Mouse (Mus musculus): ENCODE results near the gene Dnah17. TPM values are rescaled to one million over a fixed set of nuclear protein-coding genes. Genes with fewer than 3 reads are reported as not detected.
A peak's percentile ranks its signal among the peaks of the same experiment; 100 is the strongest.

The Dnah17 gene
- total RNA-seq, 2 experiments from 2014 or later = 0.05 to 0.36 TPM

DNA sequence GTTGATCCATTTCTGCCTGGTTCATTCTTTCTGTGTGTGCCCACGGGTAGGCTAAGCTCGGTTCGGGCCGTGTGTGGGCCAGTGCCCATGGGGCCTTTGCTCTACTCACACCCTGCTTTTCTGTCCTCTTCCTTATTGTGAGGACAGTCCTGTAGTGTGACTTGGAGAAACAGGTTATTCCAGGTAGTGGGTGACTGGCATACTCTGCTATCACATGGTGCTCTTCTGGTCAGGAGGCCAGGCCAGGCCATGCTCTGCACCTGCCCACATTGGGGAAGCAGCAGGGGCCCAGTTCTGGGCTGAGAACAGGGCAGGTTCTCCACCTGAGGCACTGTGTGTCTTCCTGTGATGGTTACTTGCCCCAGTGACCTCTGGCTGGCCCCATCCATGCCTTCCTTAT lies 132.1 kb downstream of the Dnah17 start:
- no peak for DNase-seq (ENCODE audit: low spot score in 2 of 2)

GRCm38 (mm10) chr11:117997085-117997484 lies 133.3 kb downstream of the Dnah17 start:
- no peak for DNase-seq (ENCODE audit: low spot score in 2 of 2)

GRCm38 (mm10) chr11:117996066-117996465 lies 134.4 kb downstream of the Dnah17 start:
- no peak for DNase-seq (ENCODE audit: low spot score in 2 of 2)

DNA sequence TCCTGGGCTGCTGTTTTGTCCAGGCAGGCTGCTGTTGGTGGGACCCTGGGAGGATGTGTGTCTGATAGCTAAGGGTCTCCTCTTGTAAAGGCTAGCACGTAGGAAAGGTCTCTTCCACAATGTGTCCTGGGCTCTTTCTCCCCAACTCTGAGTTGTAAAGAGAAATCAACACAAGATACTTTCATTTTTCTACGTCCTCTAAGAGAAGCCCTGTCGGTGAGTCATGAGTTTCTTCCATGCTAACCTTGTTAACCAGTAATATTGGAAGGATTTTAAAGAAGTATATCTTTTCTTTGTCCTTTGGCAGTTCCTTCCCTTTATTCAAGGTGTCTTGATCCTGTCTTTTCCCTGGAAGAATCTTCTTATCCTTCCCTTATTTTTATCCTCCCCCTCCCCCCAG lies 134.8 kb downstream of the Dnah17 start:
- DNase-seq (ENCODE audit: low spot score in 2 of 2) = no peak

DNA sequence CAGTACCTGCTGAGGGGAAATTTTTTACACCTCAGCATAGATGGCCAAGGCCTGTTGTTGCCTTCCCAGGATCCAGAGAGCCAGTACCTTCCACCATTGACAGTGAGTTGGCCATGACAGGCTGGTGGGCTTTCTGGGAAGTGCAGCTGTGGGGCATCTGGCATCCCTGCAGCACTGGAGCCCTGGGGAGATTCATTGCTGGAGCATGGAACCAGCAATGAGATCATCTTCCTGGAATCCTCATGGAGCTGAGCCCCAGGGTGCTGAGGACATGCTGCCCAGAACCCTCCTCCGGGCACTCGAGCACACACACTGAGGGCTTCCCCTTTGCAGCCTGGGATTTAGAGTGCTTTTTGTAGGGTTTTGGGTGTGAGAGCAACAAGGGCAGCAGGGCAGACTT lies 135.2 kb downstream of the Dnah17 start:
- no peak for DNase-seq (ENCODE audit: low spot score in 2 of 2)

DNA sequence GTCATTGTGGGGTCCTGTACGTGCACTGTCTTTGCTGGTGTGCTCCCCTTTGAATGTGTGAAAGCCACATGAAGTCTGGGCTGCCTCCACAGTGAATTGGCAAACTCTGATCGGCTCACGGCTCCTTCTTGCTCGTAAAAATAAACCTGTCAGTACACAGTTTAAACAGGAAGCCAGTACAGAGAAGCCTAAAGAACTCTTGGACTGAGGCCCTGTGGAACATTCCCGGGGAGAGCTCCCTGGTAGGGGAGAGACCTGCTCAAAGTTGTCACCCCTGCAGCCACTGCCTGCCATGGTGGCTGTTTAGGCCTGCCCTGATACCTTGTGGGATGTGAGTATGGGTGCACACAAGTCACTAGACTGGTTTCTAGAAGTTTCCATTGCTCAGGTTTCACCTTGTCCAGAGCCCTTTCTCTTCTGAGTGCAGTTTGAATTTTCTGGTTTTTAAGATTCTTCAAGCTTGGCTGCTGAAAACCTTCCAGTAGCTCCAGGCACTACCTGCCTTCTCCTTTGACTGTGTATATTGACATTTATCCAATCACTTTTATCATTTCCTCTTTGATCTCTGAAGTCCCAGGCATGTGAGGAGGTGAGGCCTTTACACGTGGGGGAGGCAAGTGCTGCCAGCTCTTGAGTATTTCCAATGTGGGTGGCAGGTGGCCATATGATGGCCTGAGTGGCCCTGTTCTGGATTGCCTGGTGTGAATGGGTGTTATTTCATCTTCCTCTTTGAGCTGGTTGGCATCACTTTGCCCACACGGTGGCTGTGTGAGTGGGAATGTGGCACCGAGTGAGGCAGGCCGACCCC lies 136.0 kb downstream of the Dnah17 start:
- no peak for DNase-seq (ENCODE audit: low spot score in 2 of 2)

DNA sequence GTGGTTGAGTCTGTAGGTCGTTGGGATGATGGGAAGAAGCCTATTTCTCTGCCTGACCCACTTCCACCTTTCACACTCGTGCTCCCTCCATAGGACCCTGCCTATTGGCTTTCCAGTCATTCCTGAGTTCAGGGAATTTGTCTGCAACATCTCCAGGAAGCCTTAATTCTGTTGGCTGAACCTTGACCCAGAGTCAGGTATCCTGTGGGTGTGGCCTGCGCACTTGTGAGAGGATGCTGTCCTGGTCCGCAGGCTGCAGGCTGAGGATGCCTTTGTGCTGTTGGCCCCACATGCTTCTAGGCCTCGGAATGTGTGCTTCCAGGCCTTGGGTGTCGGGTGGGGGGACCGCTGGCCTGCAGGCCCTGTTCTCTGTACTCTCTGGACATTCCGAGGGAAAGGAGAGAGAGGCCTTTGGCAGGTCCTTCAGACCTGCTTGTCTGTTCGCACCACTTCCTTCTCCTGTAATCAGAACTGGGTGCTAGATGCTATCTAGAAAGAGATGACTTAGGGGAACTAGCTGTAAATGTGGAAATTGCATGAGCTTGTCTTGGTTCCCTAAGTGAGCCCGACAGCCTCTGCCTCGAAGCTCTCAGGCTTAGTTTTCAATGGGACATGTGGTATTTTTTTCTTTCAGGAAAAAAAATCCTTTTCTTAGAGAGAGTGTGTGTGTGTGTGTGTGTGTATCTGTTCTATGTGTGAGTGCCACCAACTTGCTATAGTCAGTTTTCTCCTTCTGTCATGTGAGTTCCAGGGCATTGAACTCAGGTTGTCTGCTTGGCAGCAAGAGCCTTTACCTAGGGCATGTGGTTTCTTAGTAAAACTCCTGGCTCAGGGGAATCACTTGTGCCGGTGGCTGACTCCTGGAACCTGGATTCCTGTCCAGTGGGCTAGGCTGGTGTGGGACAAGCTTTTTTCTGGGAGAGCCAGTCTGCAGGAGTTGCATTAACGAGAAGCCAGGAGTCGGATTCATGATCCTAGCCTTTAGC lies 137.0 kb downstream of the Dnah17 start:
- no peak for DNase-seq (ENCODE audit: low spot score in 2 of 2)

DNA sequence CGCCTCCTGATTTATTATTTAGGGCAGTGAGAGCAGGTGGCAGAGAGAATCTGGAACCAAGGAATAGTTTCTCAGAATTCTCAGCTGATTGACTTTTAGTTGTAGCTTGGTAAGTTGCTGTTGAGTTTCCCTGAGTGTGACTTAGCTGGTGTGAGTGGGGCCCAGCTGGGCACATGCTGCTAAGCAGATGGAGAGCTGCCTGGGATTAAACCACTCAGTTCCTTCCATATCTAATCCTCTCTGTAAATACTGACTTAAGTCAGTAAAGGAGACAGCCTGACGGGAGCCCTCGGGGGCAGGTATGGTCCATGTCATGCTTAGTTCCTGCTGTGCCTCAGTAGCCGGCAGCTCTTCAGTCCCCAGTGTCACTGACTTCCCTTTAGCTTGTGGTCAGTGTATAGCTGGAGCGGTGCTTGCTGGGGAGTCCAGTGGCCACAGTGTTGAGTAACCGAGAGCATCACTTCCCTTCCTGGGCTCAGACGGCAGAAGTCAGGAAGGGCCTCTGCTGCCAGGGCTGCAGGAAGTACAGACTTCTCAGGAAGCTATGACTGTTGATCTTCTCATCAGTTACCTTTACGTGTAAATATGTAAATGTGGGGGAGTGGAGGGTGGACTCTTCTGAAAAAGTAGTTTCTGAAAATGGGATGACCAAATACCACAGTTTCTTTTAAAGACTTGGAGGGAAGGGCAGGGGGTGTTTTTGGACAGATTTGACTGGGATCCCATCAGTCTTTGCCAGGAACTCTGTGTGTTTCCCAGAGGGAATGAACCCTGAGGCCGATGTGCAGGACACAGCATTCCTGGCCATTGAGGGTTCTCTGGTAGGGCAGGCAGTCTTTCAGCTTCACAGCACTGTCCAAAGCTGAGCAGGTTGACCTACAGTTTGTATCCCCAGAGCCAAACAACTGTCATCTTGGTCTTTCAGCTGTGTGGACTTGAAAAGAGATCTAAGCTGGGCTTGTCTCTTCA lies 138.6 kb downstream of the Dnah17 start:
- DNase-seq (ENCODE audit: low spot score in 2 of 2) = no peak

GRCm38 (mm10) chr11:117989926-117990325 lies 140.5 kb downstream of the Dnah17 start:
- no peak for DNase-seq (ENCODE audit: low spot score in 2 of 2)

DNA sequence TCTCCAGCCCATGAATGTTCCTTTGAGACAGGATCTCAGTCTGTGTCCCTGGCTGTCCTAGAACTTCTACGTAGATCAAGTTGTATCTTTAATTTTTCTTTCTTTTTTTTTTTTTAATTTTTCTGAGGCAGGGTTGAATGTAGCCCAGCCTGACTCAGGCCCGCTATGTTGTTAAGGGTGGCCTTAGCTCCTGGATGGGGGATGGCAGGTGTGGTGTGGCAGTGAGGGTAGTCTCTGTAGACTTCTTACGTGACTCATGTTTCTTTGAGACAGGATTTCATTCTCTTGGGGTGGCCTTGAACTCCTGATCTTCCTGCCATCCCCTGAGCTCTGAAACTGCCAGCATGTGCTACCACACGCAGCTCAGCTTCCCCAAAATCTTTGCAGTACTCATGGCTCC lies 141.2 kb downstream of the Dnah17 start:
- no peak for DNase-seq (ENCODE audit: low spot score in 2 of 2)

GRCm38 (mm10) chr11:117987968-117988367 lies 142.5 kb downstream of the Dnah17 start:
- DNase-seq (ENCODE audit: low spot score in 2 of 2) = no peak

- no peak for DNase-seq (ENCODE audit: low spot score in 2 of 2)
Measured at GRCm38 (mm10) chr11:117987032-117987451, 143.4 kb downstream of the Dnah17 start.

- DNase-seq (ENCODE audit: low spot score in 2 of 2) = peak; percentile 93 to 95
Measured at GRCm38 (mm10) chr11:117986126-117987031, 144.1 kb downstream of the Dnah17 start, which contains the start of gene Pgs1. Gene Pgs1, plus strand, starts transcription at chr11:117986292.

DNA sequence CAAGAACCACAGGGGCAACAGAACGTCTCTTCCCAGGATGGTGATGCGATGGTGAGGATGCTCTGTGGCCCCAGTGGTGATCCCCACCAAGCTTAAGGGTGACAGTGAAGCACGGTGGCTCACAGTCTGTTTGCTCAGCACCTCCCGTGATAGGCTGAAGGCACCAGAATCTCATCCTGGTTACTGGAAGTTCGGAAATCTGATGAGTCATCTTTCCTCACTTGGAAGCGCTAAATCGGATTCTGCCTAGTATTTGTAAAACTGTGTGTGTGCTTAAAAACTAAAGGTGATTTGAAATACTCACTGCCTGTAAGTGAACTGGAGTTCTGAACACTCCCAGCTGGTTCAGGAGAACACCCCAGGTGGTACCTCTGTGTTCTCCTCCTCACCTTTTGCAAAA lies 146.7 kb downstream of the Dnah17 start:
- DNase-seq (ENCODE audit: low spot score in 2 of 2) = no peak

GRCm38 (mm10) chr11:117982426-117982825 lies 148.0 kb downstream of the Dnah17 start:
- DNase-seq (ENCODE audit: low spot score in 2 of 2) = no peak

DNA sequence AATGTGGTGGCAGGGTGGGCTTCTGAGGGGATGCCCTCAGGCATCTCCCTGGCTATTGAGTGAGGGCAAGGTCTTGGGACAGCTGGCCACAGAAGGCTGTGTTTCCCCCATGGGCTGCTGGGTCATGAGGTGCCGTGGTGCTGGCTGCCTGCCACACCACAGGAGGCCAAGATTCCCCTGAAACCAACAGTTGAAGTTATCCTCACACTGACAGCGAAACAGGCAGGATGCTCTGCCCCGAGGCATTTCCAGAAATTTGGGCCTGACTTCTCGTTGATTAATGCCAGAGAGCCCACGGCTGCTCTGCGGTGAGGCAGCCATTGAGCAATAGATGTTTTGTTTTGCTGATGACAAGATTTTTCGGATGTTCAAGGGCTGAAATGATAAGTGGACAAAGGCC lies 151.0 kb downstream of the Dnah17 start:
- no peak for DNase-seq (ENCODE audit: low spot score in 2 of 2)

DNA sequence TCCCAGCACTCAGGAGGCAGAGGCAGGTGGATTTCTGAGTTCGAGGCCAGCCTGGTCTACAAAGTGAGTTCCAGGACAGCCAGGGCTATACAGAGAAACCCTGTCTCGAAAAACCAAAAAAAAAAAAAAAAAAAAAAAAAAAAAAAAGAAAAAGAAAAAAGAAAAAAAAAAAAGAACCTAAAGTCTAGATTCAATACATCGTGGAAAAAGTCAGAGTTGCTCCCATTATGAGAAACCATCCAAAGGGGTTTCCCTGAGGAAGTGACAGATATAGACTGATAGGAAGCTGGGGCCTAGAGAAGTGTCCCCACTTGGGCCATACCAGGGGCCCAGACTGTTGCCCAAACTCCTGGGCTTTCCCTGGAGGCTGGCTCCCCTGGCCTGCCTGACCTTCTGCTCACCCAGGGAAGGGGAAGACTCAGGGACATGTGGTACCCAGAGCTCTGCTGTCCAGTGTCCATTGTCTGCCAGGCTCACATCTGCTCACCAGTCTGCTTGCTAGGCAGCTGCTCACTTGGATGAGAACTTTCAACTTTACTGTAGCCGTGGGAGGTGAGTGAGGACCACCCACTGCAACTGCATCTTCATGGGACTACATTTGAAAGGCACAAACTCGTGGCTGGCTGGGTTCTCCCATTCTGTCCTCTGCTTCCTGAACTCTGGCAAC lies 152.6 kb downstream of the Dnah17 start:
- DNase-seq (ENCODE audit: low spot score in 2 of 2) = no peak

DNA sequence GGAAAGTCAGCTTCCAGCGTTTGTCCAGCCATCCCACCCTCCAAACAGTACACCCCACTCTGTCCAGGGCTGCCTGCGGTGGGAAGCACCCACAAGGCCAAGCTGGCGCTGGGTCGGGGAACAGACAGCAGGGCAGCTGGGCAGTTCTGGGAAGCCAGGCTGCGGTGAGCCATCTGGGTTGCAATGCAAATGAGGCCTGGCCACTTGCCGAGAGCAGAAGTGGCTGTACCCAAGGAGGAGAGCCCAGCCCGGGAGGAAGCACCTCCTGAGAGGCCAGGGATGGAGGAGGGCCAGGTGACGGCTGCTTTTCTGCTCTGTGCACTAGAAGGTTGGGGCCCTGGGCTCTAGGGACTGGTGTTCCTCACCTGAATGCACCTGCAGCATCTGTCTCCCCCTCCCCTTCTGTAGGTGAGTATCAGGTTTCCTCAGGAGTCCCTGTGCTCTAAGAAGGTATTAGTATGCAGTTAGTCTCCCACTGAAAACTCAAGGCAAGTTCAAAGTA lies 154.3 kb downstream of the Dnah17 start:
- DNase-seq (ENCODE audit: low spot score in 2 of 2) = no peak
